Mouse (Mus musculus) cerebellum, adult 9-10 months (tissue): ENCODE data around the gene Dppa4.
"Not testable (repeated sequence)": the region's sequence is repeated elsewhere in the genome, so short reads cannot be mapped to it uniquely, and the experiment has no call there.

Source experiments
- DNase-seq: peaks from one replicate; pipeline ENCODE4 v3.0.0; 2022

Gene Dppa4

DNA sequence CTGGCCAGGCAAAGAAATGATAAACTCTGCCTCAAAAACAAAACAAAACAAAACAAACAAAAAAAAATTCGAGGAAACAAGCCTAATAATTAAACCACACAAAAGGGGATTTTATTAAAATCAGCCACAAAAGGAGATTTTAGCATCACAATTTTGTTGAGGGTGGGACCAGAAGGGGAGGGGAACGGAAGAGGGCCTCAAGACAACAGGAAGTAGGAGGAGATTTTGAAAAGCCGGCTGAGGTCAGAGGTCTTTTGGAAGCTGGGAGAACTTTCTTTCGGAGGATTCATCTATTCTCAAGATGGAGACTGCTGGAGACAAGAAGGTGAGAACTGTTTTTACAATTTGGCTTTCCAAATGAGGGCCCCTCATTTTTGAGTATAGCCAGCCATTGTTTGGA, at the start of gene Dppa4:
TSS of gene Dppa4 (plus strand) at position 217 of the 400 bp plus-strand sequence.
- DNase-seq: no peak

DNA sequence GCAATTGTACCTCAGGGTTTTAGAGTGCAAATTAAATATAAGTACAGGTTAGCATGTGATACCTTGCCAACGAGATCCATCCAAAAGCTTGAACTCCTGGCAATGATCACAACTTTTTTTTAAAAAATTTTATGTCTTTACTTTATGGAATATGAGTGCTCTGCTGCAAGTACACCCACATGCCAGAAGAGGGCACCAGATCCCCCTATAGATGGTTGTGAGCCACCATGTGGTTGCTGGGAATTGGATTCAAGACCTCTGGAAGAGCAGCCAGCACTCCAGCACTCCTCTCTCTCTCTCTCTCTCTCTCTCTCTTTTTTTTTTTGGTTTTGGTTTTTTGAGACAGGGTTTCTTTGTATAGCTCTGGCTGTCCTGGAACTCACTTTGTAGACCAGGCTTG, 48.5 kb upstream of the Dppa4 start:
- DNase-seq: no peak

- no peak for DNase-seq
Measured at GRCm38 (mm10) chr16:48237676-48238075, 45.9 kb upstream of the Dppa4 start.

GRCm38 (mm10) chr16:48247044-48247661, 36.4 kb upstream of the Dppa4 start:
- DNase-seq: no peak

- DNase-seq: no peak
Measured at GRCm38 (mm10) chr16:48252824-48253223, 30.7 kb upstream of the Dppa4 start.

- DNase-seq: no peak
Measured at GRCm38 (mm10) chr16:48254584-48254983, 28.9 kb upstream of the Dppa4 start.

DNA sequence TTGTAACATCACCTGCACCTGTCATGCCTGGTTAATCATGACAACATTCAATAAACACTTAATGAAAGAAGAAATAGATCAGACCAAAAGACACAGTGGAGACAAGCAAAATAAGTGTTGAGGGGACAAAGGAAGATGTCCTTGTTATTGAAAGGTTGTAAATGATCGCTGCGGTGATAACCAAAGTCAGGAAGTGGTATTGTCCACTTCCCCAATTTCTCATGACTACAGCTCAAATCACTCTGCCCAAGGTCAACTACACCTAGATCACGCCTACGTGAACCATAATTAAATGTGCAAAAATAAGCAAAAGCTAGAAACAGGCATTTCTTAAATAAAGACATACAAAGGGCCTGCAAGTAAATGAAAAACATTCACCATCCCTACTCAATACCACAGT, 24.0 kb upstream of the Dppa4 start:
- no peak for DNase-seq

- no peak for DNase-seq
Measured at GRCm38 (mm10) chr16:48262901-48263300, 20.6 kb upstream of the Dppa4 start.

GRCm38 (mm10) chr16:48265856-48266255, 17.7 kb upstream of the Dppa4 start:
- DNase-seq: no peak

- DNase-seq: no peak
Measured at GRCm38 (mm10) chr16:48276940-48277339, 6.6 kb upstream of the Dppa4 start.

GRCm38 (mm10) chr16:48280883-48281282, 2.6 kb upstream of the Dppa4 start:
- no peak for DNase-seq

- no peak for DNase-seq
Measured at GRCm38 (mm10) chr16:48282801-48283200, 732 bp upstream of the Dppa4 start.

DNA sequence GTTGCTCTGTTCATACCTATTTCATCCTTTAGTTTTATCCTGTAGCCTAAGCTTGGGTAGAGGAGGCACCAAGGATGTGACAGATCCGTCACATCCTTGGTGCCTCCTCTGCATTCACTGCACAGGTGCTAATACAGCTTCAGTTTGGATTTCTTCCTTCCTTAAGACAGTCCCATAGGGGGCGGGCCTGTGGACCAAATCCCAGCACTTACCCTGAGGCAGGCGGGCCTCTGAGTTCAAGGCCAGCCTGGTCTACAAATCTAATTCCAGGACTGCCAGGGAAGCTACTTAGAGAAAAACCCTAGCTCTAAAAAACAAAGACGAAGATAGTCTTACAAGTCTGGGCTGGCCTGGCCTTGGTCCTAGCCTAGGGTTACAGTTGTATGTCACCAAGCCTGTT, 2.0 kb downstream of the Dppa4 start:
- DNase-seq: no peak

DNA sequence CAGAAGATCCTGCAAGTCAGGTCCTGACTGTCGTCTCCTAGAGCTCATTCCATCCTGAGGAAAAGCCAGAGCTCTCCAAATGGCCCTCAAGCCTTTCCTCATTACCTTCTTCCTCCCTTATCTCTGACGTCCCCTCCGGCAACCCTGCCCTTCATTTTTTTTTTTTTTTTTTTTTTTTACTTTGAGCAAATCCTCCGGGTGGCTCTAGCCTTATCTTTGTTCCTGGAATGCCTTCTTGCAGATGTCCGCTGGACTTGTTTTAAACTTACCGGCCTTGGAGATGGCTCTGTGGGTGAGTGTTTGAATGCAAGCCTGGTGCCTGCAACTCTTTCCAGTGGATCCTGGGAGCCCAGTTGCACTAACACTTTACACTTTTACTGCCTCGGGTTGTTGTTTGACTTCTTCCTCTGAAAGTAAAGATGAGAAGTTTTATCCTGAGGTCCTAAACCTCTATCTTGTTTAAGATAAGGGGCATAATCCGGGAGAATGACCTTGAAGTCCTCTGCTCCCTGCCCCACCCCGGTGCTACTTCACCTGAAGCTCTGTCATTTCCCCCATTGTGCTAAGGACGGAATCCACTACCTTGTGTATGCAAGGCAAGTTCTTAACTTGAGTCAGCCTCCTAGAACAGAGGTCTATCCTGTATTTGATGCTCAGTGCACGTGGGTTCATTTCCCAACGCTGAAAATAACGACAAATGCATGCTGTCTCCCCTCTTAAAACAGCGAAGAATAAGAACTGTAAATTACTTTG, 14.0 kb downstream of the Dppa4 start:
- DNase-seq: no peak

DNA sequence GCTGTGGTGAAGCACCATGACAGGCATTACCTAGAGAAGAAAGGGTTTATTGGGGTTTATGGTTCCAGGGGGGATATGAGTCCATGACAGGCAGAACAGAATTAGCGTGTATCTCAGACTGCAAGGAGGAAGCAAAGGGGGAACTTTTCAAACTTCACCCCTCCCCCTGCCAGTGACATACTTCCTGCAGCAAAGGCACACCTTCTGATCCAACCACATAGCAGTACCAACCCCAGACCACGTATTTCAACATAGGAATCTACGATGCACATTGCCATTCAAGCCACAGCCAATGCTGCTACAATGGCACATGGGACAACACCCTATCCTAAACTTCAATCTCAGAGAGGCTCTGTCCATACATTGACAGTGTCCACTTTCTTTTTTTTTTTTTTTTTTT, 16.4 kb downstream of the Dppa4 start:
- no peak for DNase-seq

DNA sequence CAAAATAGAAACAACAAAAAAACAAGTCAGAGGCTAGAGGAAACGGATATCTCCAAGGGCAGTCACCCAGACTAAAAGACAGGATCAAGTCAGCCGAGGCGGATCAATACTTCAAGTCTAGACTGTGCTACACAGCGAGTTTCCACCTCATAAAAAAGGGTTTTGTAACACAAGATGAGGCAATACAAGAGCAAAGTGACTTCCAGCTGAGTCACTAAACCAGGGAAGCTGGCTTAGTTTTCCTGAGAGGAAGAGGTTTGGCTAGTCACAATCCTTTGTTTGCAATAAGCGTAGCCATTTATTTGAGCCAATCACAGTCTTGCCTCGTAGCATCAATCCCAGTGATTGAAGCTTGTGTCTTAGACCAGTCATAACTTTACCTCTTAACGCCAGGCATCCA, 20.0 kb downstream of the Dppa4 start, which contains the start of gene Dppa2:
TSS of gene Dppa2 (plus strand) at position 400 of the 400 bp plus-strand sequence.
- no peak for DNase-seq

DNA sequence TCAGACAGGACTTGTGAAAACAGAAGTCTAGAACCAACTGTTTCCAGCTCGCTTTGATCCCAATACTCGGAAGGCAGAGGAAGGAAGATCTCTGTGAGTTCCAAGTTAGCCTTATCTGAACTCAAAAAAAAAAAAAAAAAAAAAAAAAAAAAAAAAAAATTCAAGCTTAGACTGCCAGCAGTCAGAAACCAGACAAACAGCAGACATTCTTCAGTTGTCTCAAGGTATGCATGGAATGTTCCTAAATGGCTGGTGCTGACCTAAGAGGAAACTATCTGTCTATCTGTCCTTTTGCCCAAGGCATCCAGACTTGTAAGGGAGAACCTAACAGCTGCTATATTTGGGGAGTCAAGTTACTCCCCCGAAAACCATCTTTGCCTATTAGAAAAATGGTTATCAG, 20.4 kb downstream of the Dppa4 start:
- no peak for DNase-seq

DNA sequence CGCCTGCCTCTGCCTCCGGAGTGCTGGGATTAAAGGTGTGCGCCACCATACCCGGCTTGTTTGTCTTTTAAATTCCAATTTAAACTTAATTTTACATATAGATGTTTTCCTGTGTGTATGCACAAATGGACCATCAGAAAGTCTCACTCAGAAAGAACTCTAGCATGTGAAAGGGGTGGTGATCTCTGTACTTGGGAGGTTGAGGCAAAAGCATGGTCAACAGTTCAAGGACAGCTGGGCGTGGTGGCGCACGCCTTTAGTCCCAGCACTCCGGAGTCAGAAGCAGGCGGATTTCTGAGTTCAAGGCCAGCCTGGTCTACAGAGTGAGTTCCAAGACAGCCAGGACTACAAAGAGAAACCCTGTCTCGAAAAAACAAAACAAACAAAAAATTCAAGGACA, 25.4 kb downstream of the Dppa4 start:
- not testable (repeated sequence) for DNase-seq

GRCm38 (mm10) chr16:48309912-48310630, 26.5 kb downstream of the Dppa4 start:
- no peak for DNase-seq

GRCm38 (mm10) chr16:48315294-48315693, 31.8 kb downstream of the Dppa4 start:
- peak; percentile 71 for DNase-seq

- DNase-seq: no peak
Measured at GRCm38 (mm10) chr16:48320781-48321180, 37.2 kb downstream of the Dppa4 start.

DNA sequence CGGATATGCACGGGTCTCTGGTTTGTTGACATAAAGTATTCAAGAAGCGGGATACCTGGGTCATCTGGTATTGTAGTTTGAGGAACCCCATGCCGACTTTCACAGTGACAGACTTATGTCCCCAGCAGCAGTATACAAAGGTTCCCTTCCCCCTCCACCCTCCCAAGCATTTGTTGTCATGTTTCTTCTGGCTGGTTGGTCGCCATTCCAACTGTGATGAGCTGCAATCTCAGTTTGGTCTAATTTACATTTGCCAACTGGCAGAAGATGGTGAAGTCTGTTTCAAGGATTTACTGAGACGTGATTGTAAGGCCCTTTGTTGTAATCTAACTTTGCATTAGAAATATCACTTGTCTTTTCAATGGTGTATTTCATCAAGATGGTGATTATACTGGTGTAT, 39.6 kb downstream of the Dppa4 start:
- DNase-seq: no peak

GRCm38 (mm10) chr16:48323602-48324345, 40.2 kb downstream of the Dppa4 start:
- DNase-seq: no peak
